Mouse (Mus musculus) adrenal gland, postnatal 14 days (tissue): Measurements from ENCODE around the gene Klhdc3. TPM values are rescaled to one million over a fixed set of nuclear protein-coding genes. Genes with fewer than 3 reads are reported as not detected.
A peak's percentile ranks its signal among the peaks of the same experiment; 100 is the strongest.

ENCODE experiments used
- DNase-seq: peaks from one replicate; pipeline ENCODE4 v3.0.0; 2021; ENCODE audit warnings: mixed read lengths
- long read RNA-seq, 2 experiments: library from polyadenylated mRNA; stranded (forward); transcript quantifications; one replicate each; pipeline ENCODE4 v2.0.0; 2021
- total RNA-seq: library from RNA; stranded (reverse); gene quantifications from 2 replicates; pipeline ENCODE4 v1.2.3, GENCODE M21; 2021

Klhdc3 gene
- 80.0 and 83.6 TPM in 2 replicates for total RNA-seq
- long read RNA-seq, experiment 1, transcript Klhdc3-201 (12 exons, 2,100 nt), result major isoform, 84 of 110 reads
- long read RNA-seq, experiment 1, partial matches to known transcripts, result 13 of 110 reads
- long read RNA-seq, experiment 1, other reads (novel, unspliced or antisense), result 11 of 110 reads
- long read RNA-seq, experiment 2, transcript Klhdc3-201 (12 exons, 2,100 nt), result major isoform, 53 of 71 reads
- long read RNA-seq, experiment 2, partial matches to known transcripts, result 12 of 71 reads
- long read RNA-seq, experiment 2, other reads (novel, unspliced or antisense), result 3 of 71 reads

DNA sequence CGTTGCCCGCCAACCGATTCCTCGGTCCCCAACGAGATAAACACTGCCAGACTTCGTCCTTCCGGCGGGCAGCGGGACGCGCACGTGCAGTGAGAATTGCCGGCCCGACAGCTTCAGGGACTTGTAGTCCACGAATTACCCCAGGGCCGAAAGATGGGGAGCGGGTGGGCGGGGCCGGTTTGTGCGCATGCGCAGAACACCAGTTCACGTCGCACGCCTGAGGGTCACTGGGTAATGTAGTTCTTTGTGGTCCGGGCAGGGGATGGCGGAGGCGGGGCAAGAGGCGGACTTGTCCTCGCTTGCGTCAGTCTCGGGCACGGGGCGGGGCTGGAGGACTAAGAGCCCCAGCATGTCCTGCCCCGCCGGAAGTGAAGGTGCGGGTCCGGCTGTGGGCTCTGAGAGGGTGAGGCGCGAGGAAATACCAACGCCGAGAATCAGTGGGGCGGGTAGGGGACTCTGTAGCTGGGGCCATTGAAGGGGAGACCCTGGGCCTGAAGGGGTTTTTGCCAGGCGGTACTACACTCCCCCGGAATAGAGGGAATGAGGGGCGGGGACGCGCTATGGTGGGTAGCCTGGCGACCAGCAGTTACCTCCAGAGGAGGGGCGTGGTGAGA is at the start of gene Klhdc3:
TSS of gene Klhdc3 (minus strand) at position 155 of the 614 bp plus-strand sequence.
- peak; percentile 99 for DNase-seq

DNA sequence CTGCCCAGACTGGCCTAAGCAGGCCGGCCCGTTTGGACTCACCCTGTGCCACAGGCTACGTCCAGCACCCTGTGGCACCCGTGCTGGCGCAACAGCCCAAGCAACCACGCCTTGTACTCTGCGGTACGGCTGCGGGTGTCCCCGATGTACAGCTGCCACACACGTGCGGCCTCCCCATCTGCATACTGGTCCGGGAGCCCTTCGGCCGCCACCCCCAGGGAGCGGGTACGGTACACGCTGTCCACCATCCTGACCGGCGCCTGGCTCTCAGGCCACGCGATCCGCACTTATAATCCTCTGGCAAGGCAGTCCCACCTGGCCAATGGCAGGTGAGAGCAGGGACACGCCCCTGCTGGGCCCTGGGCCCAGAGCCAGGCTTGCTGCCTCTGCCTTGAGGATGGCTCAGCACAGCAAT is 48.2 kb upstream of the Klhdc3 start, which contains the start of gene Gnmt:
TSS of gene Gnmt (minus strand) at position 265 of the 415 bp plus-strand sequence.
- peak; percentile 41 for DNase-seq

DNA sequence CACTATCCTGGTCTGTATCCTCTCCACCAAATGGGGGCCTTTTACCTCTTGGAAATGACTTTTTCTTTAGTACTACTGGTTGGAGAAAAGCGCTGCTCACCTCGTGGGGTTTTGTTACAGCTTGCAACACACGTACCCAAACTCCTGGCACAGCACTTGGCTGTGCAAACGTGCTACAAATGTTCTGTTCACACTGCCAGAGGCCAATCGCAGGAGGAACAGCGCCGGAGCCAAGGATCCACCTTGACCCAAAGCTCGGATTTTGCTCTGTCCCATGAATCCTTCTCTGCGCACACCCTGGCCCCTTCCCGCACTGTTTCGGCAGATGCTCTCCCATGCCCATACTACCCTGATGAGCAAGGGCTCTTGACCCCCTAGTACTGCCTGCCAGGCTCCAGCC is 47.8 kb upstream of the Klhdc3 start:
- no peak for DNase-seq

DNA sequence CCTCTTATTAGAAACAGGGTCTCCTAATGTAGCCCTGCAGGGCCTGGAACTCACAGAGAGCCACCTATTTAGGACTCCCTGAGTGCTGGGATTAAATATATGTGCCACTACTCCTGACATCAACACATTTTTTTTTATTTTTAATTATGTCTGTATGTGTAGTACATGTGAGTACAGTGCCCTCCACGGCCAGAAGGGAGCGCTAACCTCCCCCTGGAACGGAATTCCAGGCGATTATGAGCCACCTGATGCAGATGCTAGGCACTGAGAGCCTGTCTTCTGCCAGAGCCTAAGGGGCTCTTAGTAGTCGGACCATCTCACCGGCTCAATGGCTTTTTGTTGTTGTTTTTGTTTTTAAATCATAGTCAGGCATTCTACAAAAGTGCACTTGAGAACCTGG is 47.3 kb upstream of the Klhdc3 start:
- DNase-seq, result peak; percentile 76

DNA sequence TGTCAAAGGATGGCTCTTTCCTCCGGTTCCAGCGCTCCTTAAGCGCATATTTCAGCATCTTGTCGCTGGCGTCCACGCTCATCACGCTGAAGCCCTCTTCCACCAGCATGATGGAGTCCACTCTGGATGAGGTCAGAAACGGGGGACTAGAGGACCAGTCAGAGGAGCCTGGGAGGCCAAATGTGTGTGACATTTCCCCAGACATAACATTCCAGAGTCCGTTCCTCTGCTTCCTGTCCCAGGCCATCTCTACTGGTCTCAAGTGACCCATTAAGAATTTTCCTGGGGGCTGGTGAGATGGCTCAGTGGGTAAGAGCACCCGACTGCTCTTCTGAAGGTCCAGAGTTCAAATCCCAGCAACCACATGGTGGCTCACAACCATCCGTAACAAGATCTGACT is 46.6 kb upstream of the Klhdc3 start:
- no peak for DNase-seq

DNA sequence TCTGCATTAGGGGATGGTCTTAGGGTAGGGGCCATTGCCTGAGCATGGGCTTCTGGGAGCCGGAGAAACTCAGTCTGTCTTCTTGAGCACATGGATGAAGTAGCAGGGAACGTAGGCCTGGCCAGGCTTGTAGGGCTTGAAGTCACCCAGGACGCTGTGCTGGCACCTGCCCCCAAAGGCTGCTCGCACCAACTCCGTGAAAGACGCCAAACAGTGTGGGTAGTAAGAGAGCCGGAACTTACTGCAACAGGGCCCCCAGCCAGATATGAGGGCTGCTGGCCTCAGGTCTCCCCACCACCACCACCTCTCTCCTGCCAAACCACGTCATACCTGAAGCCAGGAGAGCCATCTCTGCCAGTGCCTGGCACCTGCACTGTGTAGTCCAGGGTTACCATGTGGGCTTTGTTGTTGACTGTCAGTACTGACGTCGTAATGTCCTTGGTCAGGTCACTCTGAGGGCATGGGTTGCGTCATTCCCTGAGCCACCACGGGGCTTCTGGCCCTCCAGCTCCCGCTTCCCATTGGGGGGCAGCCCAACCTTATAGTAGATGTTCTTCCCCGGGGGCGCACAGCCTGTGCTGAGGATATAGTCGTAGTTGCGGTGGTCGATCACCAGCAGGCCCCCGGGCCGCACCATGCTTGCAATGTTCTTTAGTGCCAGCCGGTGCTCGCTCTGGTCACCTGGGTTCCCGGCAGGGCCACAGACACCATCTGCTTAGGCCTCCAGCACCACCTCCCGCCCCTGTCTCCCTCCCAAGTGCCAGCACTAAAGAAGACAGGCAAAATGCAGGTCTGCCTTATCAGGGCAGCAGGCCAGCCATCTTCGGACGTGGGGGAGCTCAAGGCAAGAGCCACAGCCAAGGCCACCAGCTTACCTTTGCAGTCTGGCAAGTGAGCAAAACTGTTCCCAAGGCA is 45.3 kb upstream of the Klhdc3 start:
- no peak for DNase-seq

DNA sequence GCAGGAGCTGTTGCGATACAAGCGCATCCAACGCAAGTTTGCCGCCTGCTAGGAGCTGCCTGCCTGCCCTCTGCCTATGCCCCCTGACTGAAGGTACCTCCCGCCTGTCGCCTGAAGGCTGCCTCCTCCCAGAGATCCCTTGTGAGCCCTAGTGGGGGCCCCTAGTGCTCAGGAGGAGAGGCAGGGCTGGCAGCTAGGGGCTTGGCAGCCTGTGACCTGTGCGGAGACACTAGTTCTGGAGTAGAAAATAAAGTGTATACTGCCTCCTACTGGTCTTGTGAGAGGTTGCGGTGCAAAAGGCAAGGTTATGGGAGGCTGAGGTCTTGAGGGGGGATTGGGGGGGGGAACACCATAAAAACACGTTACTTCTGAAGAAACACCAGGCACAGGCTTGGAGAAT is 44.6 kb upstream of the Klhdc3 start:
- peak; percentile 58 for DNase-seq

DNA sequence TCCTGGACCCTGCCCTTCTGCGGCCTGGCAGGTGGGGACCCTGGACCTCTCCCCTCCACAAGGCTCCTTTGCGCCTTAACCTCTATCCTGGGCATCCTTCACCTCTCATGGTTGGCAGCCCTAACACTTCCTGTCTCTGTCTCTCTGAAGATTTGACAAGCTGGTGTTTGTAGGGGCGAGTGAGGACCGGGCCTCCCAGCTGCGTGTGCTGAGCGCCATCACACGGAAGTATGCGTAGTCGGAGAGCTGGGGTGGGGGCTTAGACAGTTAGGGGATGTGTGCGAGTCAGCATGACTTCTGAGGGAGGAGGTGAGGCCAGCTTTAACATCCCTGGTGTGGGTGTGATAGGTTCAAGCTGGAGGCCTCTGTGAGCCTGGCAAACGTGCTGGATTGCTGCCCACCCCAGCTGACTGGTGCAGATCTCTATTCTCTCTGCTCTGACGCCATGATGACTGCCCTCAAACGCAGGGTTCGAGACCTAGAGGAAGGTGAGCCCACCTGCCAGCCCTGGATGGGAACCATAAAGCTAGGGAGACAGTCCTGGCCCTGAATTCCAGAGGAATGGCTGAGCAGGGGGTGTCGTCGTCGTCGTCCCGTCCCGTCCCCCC is 43.9 kb upstream of the Klhdc3 start:
- DNase-seq, result no peak

DNA sequence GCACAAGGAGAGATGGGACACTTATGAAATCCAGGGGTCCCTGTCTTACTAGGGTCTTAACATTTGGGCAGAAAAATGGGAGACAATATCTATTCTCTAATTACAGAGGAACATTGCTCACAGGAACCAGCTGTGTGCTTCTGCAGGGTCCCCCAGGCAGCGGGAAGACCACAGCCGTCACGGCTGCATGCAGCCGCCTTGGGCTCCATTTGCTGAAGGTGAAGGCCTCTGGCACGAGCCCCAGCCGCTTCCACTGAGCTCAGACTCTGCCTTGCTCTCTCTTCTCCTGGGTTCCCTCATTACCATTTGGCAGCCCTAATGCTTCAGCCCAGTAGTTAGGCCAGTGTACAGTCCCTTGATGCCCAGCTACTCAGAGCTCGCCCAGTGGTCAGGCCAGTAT is 40.4 kb upstream of the Klhdc3 start:
- peak; percentile 61 for DNase-seq

DNA sequence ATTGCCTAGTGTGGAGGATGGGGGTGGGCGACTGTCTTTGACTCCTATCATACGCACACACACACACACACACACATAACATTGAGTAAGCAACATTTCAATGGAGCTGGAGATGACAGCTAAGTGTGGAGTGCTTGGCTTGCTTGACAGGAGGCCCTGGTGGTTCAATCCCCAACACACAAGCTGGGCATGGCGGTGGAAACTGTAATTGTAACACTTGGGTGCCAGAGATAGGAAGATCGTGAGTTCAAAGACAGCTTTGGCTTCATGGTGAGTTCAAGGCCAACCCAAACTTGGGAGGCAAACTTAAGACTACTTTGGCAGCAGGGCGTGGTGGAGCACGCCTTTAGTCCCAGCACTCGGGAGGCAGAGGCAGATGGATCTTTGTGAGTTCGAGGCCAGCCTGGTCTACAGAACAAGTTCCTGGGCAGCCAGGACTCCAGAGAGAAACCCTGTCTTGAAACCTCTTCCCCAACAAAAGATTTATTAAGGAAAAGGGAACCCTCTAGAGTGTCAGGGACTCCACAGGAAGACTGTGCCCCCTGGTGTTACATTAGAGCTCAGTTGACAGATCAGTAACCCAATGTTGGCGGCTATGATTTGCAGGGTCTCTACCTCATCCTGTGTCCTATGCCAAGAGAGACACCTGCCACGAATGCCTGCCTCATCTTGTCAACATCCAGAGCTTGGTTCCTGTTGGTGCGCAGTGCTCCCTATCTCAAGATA is 34.2 kb upstream of the Klhdc3 start:
- DNase-seq, result no peak

DNA sequence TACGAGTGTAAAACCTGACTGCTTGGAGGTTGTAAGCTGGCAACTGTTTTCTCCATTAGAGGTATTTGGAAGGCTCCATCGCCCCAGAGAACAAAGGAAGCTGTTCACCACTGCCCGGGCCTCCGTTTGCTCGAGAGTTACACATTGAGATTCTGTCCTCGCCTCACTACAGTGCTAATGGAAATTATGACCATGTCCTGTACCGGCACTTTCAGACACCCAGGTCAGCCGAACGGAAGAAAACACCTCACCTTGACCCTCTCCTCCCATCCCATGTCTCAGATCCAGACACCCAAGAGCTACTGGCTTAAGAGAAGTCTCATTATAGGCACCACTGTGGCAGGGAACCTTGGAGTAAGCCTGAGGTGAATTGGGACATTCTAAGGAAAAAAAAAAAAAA is 33.1 kb upstream of the Klhdc3 start:
- no peak for DNase-seq

DNA sequence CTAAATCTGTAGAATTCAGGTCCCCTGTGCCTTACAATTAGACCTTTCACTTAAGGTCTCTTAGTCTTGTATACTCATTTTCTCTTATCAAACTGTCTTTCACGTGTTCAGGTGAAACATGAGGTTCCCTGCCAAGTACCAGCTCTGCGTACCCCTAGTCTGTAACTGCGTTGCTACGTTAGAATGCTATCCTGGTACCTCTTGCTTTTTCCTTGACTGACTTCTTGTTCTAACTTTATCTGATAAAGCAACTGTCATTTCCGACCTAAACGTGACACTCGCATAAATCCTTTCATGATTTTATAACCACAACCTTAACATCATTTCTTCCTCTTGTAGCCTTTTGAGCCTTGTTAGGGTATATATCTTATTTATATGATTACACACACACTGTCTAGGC is 31.7 kb upstream of the Klhdc3 start:
- DNase-seq, result no peak

DNA sequence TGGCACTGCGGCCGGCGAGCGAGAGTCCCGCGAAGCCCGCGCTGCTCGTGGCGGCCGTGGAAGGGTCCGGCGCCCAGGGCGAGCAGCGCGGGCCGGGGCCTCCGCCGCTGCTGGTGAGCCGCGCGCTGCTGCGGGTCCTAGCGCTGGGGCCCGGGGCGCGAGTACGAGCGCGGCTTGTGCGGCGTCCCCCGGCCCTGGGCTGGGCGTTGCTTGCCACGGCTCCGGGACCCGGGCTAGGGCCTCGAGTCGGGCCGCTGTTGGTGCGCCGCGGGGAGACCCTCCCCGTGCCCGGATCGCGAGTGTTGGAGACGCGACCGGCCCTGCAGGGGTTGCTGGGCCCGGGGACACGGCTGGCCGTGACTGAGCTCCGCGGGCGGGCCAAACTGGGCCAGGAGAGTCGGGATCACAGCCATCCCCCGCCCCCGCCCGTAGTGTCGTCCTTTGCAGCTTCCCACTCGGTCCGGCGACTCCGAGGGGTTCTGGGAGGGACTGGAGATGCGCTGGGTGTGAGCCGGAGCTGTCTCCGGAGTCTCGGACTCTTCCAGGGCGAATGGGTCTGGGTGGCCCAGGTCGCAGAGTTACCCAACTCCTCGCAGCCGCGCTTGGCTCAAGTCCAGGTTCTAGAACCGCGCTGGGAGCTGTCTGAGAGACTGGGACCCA is 31.0 kb upstream of the Klhdc3 start:
- DNase-seq, result peak; percentile 89

DNA sequence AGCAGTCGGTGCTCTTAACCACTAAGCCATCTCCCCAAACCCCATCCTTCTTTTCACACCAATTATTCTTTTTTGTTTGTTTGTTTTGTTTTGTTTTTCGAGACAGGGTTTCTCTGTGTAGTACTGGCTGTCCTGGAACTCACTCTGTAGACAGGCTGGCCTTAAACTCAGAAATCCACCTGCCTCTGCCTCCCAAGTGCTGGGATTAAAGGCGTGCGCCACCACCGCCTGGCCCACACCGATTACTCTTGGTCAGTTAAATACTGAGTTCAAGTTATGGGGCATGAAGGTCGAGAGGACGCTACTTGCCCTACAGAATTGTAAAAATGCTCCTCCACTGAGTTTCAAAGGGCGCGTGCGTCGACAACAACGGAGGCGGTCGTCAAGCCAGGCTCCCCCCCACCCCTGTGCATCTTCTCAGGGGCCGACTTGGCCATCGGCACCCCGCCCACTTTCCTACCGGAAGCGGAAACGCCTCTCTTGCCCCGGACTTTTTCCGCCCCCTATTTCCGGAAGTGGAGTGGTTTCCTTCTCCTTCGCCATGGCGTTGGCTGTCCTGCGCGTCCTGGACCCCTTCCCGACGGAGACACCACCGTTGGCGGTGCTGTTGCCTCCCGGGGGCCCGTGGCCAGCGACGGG is 30.4 kb upstream of the Klhdc3 start, which contains the start of gene Pex6:
TSS of gene Pex6 (plus strand) at position 505 of the 639 bp plus-strand sequence.
- DNase-seq, result peak; percentile 96

DNA sequence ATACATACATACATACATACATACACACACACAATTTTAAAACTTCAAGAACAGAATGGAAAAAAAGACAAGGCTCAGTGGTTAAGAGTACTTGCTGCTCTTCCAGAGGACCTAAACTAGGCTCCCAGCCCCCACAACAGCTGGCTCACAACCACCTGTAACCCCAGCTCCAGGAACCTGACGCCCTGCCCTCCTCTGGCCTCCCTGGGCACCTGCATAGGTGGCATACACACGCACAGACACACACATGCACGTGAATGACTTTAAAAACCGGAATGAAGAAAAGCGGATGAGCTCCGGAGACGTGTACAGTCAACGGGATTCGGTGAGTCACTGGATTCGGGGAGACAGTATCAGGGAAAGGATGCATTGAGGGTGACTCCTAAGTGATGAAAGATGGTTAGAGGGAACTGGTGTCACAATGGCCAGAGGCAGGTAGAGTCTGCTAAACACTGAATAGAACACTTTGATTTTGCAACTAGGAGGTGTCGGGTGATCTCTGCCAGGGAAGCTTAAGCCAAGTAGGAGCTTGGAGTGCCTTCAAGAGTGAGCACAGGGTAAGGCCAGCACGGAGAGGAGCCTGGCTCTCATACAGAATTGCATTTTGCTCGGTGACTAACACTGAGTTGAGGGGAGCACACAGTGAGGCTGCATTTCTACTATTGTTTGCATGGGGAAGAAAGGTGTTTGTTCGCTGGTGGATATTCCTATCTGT is 25.8 kb upstream of the Klhdc3 start:
- DNase-seq, result peak; percentile 54

DNA sequence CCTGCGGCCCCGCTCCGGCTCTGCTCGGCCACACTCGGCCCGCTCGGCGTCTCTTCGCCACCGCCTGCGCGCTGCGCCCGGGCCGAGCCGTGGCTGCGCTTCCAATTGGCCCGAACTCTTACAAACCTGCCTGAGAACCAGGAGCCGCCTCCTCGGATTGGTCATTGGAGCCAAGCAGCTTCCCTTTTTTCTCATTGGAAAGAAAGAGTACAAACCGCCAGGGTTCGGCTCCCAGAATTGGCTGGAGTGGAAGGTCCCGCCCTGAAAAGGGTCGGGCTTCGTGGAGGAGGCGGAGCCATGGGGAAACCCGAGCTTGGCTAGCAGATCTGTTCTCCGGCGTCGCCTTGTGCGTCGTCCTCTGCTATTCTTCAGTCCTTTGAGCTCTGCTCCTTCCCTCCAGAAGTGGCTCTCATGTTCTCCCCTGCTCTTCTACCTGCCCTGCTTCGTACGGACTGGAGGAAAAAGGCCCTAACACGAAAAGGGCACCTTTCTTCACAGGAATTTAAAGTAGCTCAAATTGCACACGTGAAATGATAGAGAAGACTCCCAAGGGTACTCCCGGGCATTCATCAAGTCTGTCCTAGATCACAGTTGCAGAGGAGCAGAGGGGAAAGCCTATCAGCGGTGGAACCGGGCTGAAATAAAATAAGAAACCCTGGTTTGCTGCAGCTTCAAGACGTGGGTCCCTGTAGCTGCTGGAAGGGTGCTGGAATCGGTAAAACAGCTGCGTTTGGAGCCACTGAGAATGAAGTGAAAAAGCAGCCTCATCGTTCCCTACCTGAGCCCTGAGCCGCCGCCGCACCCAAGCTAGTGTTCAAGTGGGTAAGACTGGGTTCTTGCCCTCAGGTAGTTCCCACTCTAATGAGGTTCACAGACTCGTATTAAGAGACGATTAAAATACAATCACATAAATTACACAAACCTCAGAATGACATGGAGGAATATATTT is 24.4 kb upstream of the Klhdc3 start, which contains the start of gene Ppp2r5d:
TSS of gene Ppp2r5d (minus strand) at position 225 of the 949 bp plus-strand sequence.
- peak; percentile 97 for DNase-seq

DNA sequence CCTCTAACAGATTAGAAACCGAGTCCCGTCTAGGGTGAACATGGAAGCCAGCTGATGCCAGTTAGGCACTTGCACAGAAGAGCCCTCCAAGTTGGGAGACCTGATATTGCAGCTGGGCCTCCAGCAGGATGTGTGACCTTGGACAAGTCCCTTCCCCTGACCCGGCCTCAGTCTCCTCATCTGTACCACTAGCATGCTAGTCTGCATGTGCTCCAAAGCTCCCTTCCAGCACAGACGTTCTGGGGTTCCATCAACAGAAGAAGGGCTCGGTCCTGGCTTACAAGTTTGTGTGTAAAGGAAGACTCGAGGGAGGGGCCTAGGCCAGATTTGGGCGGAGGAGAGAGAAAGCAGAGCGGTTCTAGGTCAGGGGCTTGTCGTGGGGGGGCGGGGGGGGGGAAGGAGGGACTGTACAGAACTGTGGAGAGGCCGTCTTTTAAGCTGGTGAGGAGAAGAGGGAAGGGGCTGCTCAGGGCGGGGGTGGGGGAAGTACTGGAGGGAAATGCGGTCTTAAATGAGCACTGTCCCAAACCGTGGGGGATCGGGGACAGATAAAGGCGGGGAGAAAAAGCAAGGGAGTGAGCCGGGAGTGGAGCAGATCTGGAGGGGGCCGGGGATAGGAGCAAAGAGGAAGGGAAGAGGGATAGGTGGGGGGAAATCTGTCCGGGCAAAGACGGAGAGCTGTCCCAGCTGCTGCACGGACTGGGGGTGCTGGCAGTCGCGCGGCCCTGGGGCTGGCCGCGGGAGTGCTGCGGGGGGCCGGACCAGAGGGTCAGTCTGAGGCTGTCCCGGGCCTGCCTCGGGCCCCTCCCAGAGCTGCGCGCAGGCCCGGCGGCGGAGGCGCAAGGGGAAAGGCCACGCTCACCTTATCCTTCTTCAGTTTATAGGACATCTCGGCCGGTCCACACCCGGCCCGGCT is 23.5 kb upstream of the Klhdc3 start:
- peak; percentile 34 for DNase-seq
